Mouse (Mus musculus): ENCODE measurements around the gene Hlcs.

DNA sequence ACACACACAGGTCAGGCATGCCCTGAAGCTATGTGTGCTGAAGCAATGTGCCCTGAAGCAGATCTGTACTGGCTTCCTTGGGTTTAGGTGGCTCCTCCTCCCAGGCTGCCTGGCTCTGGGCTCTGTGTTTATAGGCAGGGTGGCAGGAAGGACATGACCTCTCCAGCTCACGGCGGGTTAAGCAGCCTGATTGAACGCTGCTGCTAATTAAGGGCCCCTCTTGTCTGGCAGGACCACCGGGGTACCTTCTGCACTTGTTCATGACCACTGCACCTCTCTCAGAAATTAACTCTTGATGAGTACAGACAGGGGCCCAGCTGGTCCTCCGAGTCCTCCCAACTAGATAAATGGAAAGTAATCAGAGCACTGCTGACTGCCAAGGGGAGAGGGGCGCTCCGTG lies 149.1 kb downstream of the Hlcs start:
- TF ChIP-seq CTCF (IDR thresholded peaks at IDR 0.05; ENCODE audit: control insufficient read depth, insufficient read depth, low read length) = no peak
- no peak for TF ChIP-seq POLR2A (IDR thresholded peaks at IDR 0.05; ENCODE audit: borderline replicate concordance, control insufficient read depth, low read depth, low read length)

All from bone marrow, adult 2 months (tissue).